Mouse (Mus musculus): Measurements from ENCODE around the gene Kpna2. TPM values are rescaled to one million over a fixed set of nuclear protein-coding genes. Genes with fewer than 3 reads are reported as not detected.
A peak's percentile ranks its signal among the peaks of the same experiment; 100 is the strongest.
"Not testable (repeated sequence)": the region's sequence is repeated elsewhere in the genome, so short reads cannot be mapped to it uniquely, and the experiment has no call there.

Gene Kpna2
- polyA plus RNA-seq, 1 experiment: 79.5 TPM

GRCm38 (mm10) chr11:107029536-107029935 is 30.2 kb upstream of the Kpna2 start:
- Histone ChIP-seq H3K4me1 (ENCODE audit: control insufficient read depth, insufficient read depth, low read length) (peaks cover 9% of the 10 kb centered on the region), H3K27ac (ENCODE audit: insufficient read depth, low read depth, low read length) (no peak overlapping the region), H3K4me3 (ENCODE audit: insufficient read depth, low read length) (no peak overlapping the region)
- TF ChIP-seq POLR2A (IDR thresholded peaks at IDR 0.05; ENCODE audit: borderline replicate concordance, low read depth, low read length) (no peak), CTCF (IDR thresholded peaks at IDR 0.05; ENCODE audit: low read depth, low read length) (no peak)

DNA sequence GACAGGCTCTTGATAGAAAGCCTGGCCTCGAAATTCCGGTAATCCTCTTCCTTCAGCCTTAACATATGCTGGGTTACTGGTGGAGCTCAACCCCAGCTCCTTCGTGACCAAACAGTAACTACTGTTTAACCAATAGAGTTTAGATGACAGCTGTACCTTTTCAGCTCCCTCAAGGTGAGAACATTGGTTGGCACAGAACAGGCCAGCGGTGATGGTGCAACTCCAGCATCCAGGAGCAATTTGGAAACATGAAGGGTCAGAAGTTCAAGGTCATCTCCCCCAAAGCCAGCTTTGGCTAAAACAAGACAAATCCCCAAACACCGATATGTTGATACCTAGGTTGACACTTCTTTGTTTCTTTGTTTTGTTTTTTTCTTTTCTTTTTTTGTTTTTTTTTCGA is 29.4 kb upstream of the Kpna2 start:
- Histone ChIP-seq H3K4me1 (ENCODE audit: control insufficient read depth, insufficient read depth, low read length) (peaks cover 9% of the 10 kb centered on the region), H3K4me3 (ENCODE audit: insufficient read depth, low read length) (peak overlapping the region; percentile 98), H3K27ac (ENCODE audit: insufficient read depth, low read depth, low read length) (no peak overlapping the region)
- TF ChIP-seq POLR2A (IDR thresholded peaks at IDR 0.05; ENCODE audit: borderline replicate concordance, low read depth, low read length): no peak
- no peak for TF ChIP-seq CTCF (IDR thresholded peaks at IDR 0.05; ENCODE audit: low read depth, low read length)

DNA sequence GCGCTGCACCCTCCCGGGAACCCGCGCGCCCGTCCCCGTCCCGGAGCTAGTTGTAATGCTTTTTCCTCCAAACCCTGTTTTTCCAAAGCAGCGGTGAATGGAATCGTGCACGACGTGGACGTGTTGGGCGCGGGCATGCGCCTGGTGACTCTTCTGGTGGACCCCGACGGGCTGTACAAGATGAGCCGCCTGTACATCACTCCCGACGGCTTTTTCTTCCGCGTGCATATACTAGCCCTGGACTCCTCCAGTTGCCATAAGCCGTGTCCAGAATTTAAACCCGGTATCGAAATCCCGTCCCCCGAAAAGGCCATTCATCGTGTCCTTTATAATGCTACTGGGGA is 28.9 kb upstream of the Kpna2 start:
- Histone ChIP-seq H3K4me3 (ENCODE audit: insufficient read depth, low read length) (peak overlapping the region; percentile 98), H3K4me1 (ENCODE audit: control insufficient read depth, insufficient read depth, low read length) (peaks cover 9% of the 10 kb centered on the region), H3K27ac (ENCODE audit: insufficient read depth, low read depth, low read length) (peak overlapping the region; percentile 34)
- no peak for TF ChIP-seq POLR2A (IDR thresholded peaks at IDR 0.05; ENCODE audit: borderline replicate concordance, low read depth, low read length)
- no peak for TF ChIP-seq CTCF (IDR thresholded peaks at IDR 0.05; ENCODE audit: low read depth, low read length)

DNA sequence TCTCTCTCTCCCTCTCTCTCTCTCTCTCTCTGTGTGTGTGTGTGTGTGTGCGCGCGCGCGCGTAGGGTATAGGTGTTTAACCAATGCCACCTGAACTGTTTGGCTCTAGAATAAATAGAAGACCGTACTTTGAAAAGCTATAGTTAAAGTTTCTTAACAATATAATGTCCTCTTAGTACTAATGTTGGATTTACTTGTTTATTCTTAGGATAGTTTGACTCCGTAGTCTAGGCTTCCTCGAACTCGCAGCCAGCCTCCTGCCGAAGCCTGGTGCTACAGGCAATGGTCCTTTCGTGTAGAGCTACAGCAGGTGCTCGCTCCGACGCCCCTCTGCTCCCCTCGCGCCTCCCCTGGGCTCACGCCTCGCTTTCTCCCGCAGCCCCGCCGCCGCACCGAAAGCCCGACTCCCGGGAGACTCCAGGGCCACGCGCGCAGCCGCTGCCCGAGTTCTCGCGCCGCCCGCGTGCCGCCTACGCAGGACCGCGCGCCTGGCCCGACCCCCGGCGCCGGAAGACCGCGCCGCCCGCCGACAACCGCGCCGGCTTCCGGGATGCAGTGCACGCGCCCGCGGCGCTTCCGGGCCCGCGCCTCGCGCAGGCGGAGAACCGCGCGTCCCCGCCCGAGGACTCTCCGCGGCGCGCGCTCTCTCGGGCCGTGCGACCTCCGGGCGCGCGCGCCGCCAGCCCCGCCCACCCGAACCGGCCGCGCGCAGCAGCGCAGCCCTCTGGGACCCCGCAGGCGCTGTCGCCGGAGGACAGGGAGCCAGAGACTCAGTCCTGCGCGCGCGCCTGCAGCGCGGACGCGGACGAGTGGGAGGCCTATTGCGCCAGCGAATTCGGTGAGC is 28.3 kb upstream of the Kpna2 start:
- Histone ChIP-seq H3K27ac (ENCODE audit: insufficient read depth, low read depth, low read length) (peak overlapping the region; percentile 78), H3K4me1 (ENCODE audit: control insufficient read depth, insufficient read depth, low read length) (peaks cover 9% of the 10 kb centered on the region), H3K4me3 (ENCODE audit: insufficient read depth, low read length) (peak overlapping the region; percentile 98)
- TF ChIP-seq POLR2A (IDR thresholded peaks at IDR 0.05; ENCODE audit: borderline replicate concordance, low read depth, low read length) (no peak), CTCF (IDR thresholded peaks at IDR 0.05; ENCODE audit: low read depth, low read length) (no peak)

DNA sequence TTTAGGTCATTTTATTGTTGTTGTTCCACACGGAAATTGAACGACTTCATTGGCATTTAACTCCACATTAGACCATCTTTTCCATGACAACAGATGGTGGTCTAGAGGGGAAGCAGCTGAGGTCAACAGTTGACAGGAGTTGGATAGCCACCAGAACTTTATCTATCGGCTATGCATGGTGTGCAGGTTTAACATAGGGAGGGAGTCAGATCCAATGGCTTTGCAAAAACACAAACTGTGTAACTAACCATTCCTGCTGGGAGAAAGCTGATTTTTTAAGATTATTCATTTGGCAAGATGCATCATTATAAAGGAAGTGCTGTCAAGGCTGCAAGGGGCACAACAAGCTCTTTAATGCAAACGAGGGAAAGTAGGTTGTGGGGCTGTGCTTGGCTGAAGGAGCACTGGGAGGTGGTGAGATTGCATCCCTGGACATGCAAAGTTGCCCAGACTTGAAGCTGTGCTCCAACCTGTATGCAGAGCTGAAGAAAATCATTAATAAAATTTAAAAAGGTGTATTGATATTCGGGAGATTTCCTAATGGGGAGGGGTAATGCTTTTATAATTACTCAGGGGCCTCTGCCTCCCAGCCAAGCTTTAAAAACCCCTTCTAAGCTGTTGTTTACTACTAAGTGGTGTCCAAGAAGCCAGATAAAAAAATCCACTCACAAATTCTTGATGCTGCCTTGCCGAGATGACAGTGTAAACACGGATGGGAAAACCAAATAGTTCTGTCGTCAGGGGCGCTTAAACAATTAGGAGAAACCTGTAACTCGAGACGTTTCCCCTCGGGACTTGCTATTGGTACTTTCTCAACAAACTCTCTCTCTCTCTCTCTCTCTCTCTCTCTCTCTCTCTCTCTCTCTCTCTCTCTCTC is 27.5 kb upstream of the Kpna2 start:
- TF ChIP-seq POLR2A (IDR thresholded peaks at IDR 0.05; ENCODE audit: borderline replicate concordance, low read depth, low read length): no peak
- no peak for TF ChIP-seq CTCF (IDR thresholded peaks at IDR 0.05; ENCODE audit: low read depth, low read length)
- peak overlapping the region; percentile 98 for H3K4me3 ChIP-seq (ENCODE audit: insufficient read depth, low read length)
- H3K27ac ChIP-seq (ENCODE audit: insufficient read depth, low read depth, low read length): no peak overlapping the region
- H3K4me1 ChIP-seq (ENCODE audit: control insufficient read depth, insufficient read depth, low read length): peaks cover 12% of the 10 kb centered on the region

- Histone ChIP-seq H3K4me1 (ENCODE audit: control insufficient read depth, insufficient read depth, low read length) (peaks cover 12% of the 10 kb centered on the region), H3K27ac (ENCODE audit: insufficient read depth, low read depth, low read length) (no peak within 1 kb of the TSS), H3K4me3 (ENCODE audit: insufficient read depth, low read length) (peak within 1 kb of the TSS; percentile 62)
- TF ChIP-seq POLR2A (IDR thresholded peaks at IDR 0.05; ENCODE audit: borderline replicate concordance, low read depth, low read length) (no peak), CTCF (IDR thresholded peaks at IDR 0.05; ENCODE audit: low read depth, low read length) (0 out of 2 replicates have a peak, but pooled peaks have one; percentile 28)
Observed at GRCm38 (mm10) chr11:107025411-107026321, 26.3 kb upstream of the Kpna2 start, which contains the start of gene 1810010H24Rik. Gene 1810010H24Rik, plus strand, starts transcription at chr11:107025681.

- Histone ChIP-seq H3K4me3 (ENCODE audit: insufficient read depth, low read length) (no peak overlapping the region), H3K4me1 (ENCODE audit: control insufficient read depth, insufficient read depth, low read length) (peaks cover 12% of the 10 kb centered on the region), H3K27ac (ENCODE audit: insufficient read depth, low read depth, low read length) (no peak overlapping the region)
- TF ChIP-seq POLR2A (IDR thresholded peaks at IDR 0.05; ENCODE audit: borderline replicate concordance, low read depth, low read length) (no peak), CTCF (IDR thresholded peaks at IDR 0.05; ENCODE audit: low read depth, low read length) (no peak)
Observed at GRCm38 (mm10) chr11:107024406-107024805, 25.1 kb upstream of the Kpna2 start.

DNA sequence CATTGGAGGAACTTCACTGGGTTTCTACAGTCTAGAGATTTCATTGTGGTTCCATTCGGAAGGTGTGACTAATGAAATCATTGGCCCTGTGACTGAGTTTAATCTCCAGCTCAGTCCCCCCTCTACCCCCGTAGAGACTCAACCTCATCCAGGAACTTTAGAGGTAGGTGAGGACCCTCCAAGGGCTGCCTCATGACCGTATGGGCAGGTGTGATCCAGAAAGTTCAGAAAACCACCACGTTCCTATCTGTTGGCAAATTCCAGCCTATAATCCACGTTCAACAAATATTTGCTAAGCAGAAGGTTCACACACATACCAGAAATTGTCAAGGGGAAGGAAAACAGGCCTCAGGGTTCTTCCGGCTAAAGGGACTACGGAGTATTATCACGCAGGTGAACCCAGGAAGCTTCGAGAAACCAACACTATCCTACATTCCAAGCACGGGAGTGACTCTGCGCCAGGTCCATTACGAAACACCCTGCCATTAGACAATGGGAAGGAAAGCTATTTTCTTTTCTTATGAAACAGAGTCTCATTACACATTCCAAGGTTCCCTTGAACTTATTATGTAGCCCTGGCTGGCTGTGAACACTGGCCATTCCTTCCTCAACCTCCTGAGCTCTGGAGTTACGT is 22.8 kb upstream of the Kpna2 start:
- TF ChIP-seq CTCF (IDR thresholded peaks at IDR 0.05; ENCODE audit: low read depth, low read length): no peak
- TF ChIP-seq POLR2A (IDR thresholded peaks at IDR 0.05; ENCODE audit: borderline replicate concordance, low read depth, low read length): no peak
- H3K27ac ChIP-seq (ENCODE audit: insufficient read depth, low read depth, low read length): no peak overlapping the region
- peaks cover 9% of the 10 kb centered on the region for H3K4me1 ChIP-seq (ENCODE audit: control insufficient read depth, insufficient read depth, low read length)
- H3K4me3 ChIP-seq (ENCODE audit: insufficient read depth, low read length): no peak overlapping the region

GRCm38 (mm10) chr11:107019722-107020121 is 20.4 kb upstream of the Kpna2 start:
- not testable (repeated sequence) for H3K27ac ChIP-seq (ENCODE audit: insufficient read depth, low read depth, low read length); H3K4me3 ChIP-seq (ENCODE audit: insufficient read depth, low read length); H3K4me1 ChIP-seq (ENCODE audit: control insufficient read depth, insufficient read depth, low read length)
